Mouse (Mus musculus) stomach, embryonic 15.5 days (tissue): ENCODE measurements at regions not wholly inside any gene's neighbourhood (a gene's known extent, or its start where the extent isn't known, plus 50 kb on each side); places are given as distances from the start of the nearest gene placed in this dataset.

Source experiments
- ATAC-seq: fragments of 200-750 bp; cut with Nextera tagmentation; 2 replicates; pipeline ENCODE4 v1.8.0; 2017; ENCODE audit warnings: low read depth, moderate number of reproducible peaks, moderate TSS enrichment; ENCODE audit not compliant: insufficient read depth, low FRiP score
- H3K27ac ChIP-seq: fragments of 300-500 bp; sonication (generic); 2 replicates; pipeline ENCODE4 v1.5.1; 2015; ENCODE audit warnings: mild to moderate bottlenecking, inconsistent platforms
- H3K27me3 ChIP-seq: fragments of 300-500 bp; sonication (generic); replicated peaks from 2 replicates; pipeline ENCODE4 v1.6.1; 2015; ENCODE audit warnings: inconsistent platforms
- H3K36me3 ChIP-seq: fragments of 300-500 bp; sonication (generic); 2 replicates; pipeline ENCODE4 v1.6.1; 2015; ENCODE audit warnings: inconsistent platforms
- H3K4me1 ChIP-seq: fragments of 300-500 bp; sonication (generic); 2 replicates; pipeline ENCODE4 v1.6.1; 2015; ENCODE audit warnings: inconsistent platforms
- H3K4me2 ChIP-seq: fragments of 300-500 bp; sonication (generic); 2 replicates; pipeline ENCODE4 v1.6.1; 2015; ENCODE audit warnings: mild to moderate bottlenecking, inconsistent platforms
- H3K4me3 ChIP-seq: fragments of 300-500 bp; sonication (generic); replicated peaks from 2 replicates; pipeline ENCODE4 v1.5.1; 2015; ENCODE audit warnings: inconsistent platforms
- H3K9ac ChIP-seq: fragments of 300-500 bp; sonication (generic); 2 replicates; pipeline ENCODE4 v1.6.1; 2015; ENCODE audit warnings: inconsistent platforms
- H3K9me3 ChIP-seq: fragments of 300-500 bp; sonication (generic); 2 replicates; pipeline ENCODE4 v1.6.1; 2016; ENCODE audit warnings: inconsistent platforms
- WGBS: fragments of 180-500 bp; shearing (Covaris S2); methylation state at CpG from one replicate; pipeline ENCODE4 v1.1.7; 2015; 5-methylcytosine and 5-hydroxymethylcytosine counted together

DNA sequence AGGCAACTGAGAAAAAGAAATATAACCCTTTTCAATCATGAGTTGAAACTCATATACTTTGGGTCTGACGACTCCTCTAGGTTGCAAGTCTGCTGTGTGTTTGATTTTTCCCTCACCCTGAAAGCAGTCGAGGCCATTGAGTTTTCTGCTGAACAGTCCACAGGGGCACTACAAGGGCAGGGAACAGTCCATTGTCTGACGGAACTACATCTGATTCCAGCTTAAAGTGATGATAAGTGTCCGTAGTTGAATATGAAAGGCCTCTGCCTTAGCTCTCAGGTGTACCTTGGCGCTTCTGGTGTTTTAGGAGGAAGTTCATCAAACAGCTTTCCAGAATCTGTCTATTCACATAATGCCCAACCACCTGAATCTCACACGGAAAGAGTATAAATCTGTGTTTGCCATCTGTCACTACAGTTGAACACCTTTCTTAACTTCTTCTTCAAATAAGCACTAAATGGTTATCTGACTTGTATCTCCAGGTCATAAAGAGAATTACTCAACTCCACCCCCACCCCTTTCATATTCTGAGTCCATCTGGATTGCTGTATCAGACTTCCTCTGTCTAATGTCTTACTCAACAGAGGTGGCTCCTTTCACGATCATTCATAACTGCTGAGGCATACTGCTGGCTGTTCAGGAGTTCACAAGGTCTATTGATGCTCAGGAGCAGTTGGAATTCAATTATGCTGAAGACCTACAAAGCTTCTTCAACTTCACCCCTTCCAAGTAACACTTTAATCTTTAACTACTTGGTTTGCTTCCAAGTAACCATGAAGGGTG, 527.6 kb upstream of the Pou3f3 start:
- 68% methylated on average over 7 of the region's 7 CpGs for WGBS

DNA sequence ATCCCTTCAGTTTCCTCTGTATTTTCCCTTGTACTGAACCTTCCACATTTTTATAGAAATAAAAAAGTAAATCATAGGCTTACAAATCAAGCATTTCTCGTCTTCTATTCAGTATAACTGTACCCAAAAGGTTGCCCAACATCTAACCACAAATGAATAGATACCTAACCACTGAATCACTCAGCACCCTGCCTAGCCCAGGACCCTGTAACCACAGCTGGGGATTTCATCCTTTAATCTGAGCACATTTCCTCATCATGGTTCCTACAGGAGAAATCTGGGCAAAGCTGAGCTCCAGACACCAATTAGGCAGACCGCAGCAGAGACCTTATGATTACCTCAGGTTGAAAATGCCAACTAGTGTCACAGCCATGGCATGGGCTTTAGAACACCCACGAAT, 526.1 kb upstream of the Pou3f3 start:
- Histone ChIP-seq H3K4me3 (no peak overlapping the region), H3K36me3 (no peaks in the 10 kb centered on the region), H3K9me3 (no peaks in the 10 kb centered on the region), H3K27ac (no peak overlapping the region), H3K27me3 (no peaks in the 10 kb centered on the region), H3K4me2 (no peak overlapping the region), H3K9ac (no peak overlapping the region), H3K4me1 (no peaks in the 10 kb centered on the region)
- ATAC-seq, result no peak
- 90% methylated on average over 3 of the region's 3 CpGs for WGBS

More for the DNA sequence above, 527.6 kb upstream of the Pou3f3 start:
- Histone ChIP-seq H3K4me2 (no peak overlapping the region), H3K9ac (no peak overlapping the region), H3K27ac (no peak overlapping the region), H3K27me3 (no peaks in the 10 kb centered on the region), H3K36me3 (no peaks in the 10 kb centered on the region), H3K9me3 (no peaks in the 10 kb centered on the region), H3K4me3 (no peak overlapping the region), H3K4me1 (no peaks in the 10 kb centered on the region)
- no peak for ATAC-seq

DNA sequence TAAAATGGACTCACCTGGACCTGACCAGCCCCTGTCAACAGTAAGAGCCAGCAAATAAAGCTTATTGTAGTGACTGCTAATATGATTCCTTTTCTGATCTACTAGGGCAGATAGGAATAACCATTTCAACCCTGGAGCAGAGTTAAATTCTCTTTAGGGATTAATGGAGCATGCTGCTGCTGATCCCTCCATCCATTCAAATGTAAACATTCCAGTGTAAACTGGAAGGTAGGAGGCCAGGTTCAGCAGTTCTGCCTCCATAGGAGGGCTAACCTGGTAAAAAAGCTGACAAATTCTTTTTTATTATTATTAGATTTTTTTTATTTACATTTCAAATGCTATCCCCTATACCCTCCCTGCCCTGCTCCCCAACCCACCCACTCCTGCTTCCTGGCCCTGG, 509.3 kb upstream of the Pou3f3 start:
- Histone ChIP-seq H3K27ac (no peak overlapping the region), H3K36me3 (no peaks in the 10 kb centered on the region), H3K4me2 (no peak overlapping the region), H3K27me3 (no peaks in the 10 kb centered on the region), H3K9me3 (no peaks in the 10 kb centered on the region), H3K4me1 (no peaks in the 10 kb centered on the region), H3K4me3 (no peak overlapping the region), H3K9ac (no peak overlapping the region)
- no peak for ATAC-seq

DNA sequence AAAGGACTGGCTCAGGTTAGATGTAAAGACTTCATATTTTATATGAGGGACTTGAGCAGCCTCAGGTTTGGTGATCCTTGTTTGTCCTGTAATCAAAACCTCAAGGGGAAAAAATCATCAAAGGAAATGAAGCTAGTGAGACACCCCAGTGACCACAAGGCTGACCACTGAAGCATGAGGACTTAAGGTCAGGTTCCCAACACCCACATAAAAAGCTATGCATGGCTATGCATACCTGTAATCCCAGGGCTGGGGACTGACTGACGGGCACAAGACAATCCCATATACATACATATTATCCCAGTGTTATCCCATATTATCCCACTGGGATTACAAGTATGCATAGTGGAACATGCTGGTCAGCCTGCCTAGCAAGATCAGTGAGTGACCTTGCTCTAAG, 467.5 kb upstream of the Pou3f3 start:
- Histone ChIP-seq H3K9ac (no peak overlapping the region), H3K4me2 (no peak overlapping the region), H3K27me3 (no peaks in the 10 kb centered on the region), H3K36me3 (no peaks in the 10 kb centered on the region), H3K27ac (no peak overlapping the region), H3K9me3 (no peaks in the 10 kb centered on the region), H3K4me3 (no peak overlapping the region), H3K4me1 (no peaks in the 10 kb centered on the region)
- 89% methylated on average over 1 of the region's 1 CpGs for whole genome bisulfite sequencing
- no peak for ATAC-seq

DNA sequence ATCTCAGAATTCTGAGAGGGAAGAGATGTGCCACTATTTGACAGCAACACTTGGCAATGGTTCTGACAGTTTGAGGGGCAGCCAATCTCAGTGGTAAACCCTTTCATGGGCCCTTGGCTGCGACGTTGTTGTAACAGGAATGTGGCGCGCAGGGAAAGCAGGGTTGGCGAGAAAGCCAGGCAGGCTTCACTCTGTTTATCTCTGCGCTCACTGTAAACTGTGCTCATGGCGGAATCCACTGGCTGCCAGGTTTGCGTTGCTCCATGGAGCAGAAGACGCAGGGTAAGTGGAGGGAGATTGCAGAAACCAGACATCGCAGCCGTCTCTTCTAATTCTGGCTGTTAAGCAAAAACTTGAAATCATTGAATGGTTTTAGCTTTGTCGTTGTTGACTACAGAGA, 465.9 kb upstream of the Pou3f3 start:
- Histone ChIP-seq H3K4me1 (no peaks in the 10 kb centered on the region), H3K4me2 (peak overlapping the region; percentile 26; the same call in 1 of the 2 replicates), H3K27me3 (no peaks in the 10 kb centered on the region), H3K4me3 (no peak overlapping the region), H3K9ac (no peak overlapping the region), H3K36me3 (no peaks in the 10 kb centered on the region), H3K9me3 (no peaks in the 10 kb centered on the region), H3K27ac (no peak overlapping the region)
- no peak for ATAC-seq
- 48% methylated on average over 12 of the region's 12 CpGs for WGBS

DNA sequence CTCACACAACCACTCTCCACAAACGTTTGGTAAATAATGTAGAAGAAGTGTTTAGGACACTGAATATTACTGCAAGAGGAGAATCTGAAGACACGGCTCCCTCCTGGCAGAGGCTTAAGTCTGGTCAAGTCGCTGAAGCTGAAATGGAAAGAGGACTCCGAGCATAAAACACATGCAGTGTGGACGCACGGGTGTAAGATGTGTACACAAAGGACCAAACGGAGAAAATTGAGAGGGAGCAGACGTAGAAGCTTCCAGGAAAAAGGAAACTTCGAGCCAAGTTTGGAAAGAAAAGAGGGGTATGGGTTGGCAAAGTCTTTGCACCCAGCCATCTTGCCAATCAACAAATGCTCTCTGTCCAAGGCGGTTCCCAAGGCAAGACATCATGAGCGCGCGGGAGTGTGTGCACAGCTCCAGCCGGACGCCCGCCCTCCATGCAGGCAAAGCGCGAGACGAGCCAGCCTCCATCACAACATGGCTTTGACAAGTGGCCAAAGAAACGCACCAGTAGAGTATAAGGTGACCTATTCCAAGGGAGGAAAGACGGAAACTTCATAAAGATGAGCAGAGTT, 465.0 kb upstream of the Pou3f3 start:
- Histone ChIP-seq H3K27me3 (no peaks in the 10 kb centered on the region), H3K9me3 (no peaks in the 10 kb centered on the region), H3K9ac (no peak overlapping the region), H3K27ac (no peak overlapping the region), H3K4me1 (no peaks in the 10 kb centered on the region), H3K4me3 (no peak overlapping the region), H3K4me2 (no peak overlapping the region), H3K36me3 (no peaks in the 10 kb centered on the region)
- ATAC-seq, result no peak
- 89% methylated on average over 21 of the region's 21 CpGs for WGBS

DNA sequence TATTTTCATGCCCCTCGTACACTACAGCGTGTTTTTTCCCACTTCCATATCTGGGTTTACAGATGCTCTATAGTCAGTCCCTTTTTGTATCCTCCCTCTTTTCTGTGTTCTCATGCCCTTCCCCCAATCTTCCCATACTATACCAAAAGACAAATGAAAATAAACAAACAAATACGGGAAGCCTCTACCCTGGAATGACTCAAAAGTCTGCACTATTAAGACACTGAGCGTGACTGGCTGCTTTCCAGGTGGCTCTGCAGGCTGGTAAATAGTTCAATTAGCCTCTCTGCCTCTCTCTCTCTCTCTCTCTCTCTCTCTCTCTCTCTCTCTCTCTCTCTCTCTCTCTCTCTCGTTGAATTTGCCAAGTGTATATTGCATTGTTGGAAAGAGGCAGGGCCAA, 464.5 kb upstream of the Pou3f3 start:
- Histone ChIP-seq H3K27me3 (no peaks in the 10 kb centered on the region), H3K4me3 (no peak overlapping the region), H3K9me3 (no peaks in the 10 kb centered on the region), H3K4me1 (no peaks in the 10 kb centered on the region), H3K36me3 (no peaks in the 10 kb centered on the region), H3K9ac (no peak overlapping the region), H3K27ac (no peak overlapping the region), H3K4me2 (no peak overlapping the region)
- ATAC-seq, result no peak
- whole genome bisulfite sequencing, result 53% methylated on average over 5 of the region's 5 CpGs

DNA sequence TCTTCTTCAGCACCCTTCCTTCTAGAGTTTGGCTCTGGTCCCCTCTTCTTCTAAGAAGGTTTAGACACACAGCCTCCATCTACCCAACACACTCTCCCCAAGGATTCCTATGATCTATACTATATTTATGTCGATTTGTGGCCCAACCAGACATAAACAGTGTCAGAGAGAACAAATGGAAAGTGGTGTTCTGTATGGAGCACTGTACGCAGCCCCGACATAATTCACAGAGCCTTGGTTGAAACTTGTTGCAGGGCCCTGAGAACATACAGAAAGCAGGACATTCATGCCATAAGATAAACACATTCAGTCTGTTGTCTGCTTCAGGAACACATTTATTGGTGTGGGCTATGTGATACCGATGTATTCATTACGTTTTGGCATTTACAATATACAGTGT, 463.7 kb upstream of the Pou3f3 start:
- Histone ChIP-seq H3K27me3 (no peaks in the 10 kb centered on the region), H3K27ac (no peak overlapping the region), H3K4me1 (no peaks in the 10 kb centered on the region), H3K9ac (no peak overlapping the region), H3K4me2 (no peak overlapping the region), H3K36me3 (no peaks in the 10 kb centered on the region), H3K4me3 (no peak overlapping the region), H3K9me3 (no peaks in the 10 kb centered on the region)
- 51% methylated on average over 5 of the region's 5 CpGs for WGBS
- no peak for ATAC-seq

DNA sequence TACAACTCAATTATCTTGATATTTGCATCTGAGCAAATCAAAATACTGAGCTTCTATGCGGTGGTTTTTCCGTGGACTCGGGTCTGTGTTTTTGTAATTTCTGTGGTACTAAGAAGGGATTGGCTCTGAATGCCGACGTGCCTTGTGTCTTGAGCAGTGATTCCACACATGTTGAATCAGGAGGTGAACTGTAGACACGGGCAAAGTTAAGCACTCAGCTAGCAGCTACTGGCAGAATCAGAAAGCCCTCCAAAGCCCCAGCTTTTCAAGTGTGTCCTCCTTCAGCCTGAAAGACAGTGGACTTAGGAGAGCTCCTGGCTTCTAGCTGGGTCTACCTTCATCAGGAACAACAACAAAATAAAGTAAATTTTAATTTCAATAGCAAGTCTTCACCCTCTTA, 462.9 kb upstream of the Pou3f3 start:
- Histone ChIP-seq H3K4me3 (no peak overlapping the region), H3K4me1 (no peaks in the 10 kb centered on the region), H3K9me3 (no peaks in the 10 kb centered on the region), H3K9ac (no peak overlapping the region), H3K27me3 (no peaks in the 10 kb centered on the region), H3K4me2 (no peak overlapping the region), H3K36me3 (no peaks in the 10 kb centered on the region), H3K27ac (no peak overlapping the region)
- no peak for ATAC-seq
- 76% methylated on average over 6 of the region's 6 CpGs for WGBS

DNA sequence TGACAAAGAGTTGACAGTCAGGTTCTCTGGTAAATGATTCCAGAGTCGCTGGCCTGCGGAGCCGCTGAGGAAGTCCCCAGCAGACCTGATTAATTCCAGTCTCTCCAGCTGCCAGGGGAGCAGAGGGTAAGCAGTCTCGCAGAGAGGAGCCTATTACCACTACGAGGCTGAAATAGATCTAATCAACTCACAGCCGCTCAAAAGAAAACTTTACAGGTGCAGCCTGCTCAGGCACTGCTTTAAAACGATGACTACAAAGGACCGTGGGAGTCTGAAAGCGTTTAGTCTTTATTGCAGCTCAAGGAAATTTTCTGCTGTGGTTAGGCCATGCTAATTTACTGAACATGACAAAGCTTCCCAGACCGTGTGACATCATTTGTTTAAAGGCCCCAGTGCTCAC, 462.3 kb upstream of the Pou3f3 start:
- no peak for ATAC-seq
- no peak overlapping the region for H3K4me2 ChIP-seq
- H3K4me3 ChIP-seq, result no peak overlapping the region
- no peak overlapping the region for H3K27ac ChIP-seq
- no peaks in the 10 kb centered on the region for H3K4me1 ChIP-seq
- H3K9me3 ChIP-seq, result no peaks in the 10 kb centered on the region
- no peaks in the 10 kb centered on the region for H3K27me3 ChIP-seq
- WGBS, result 28% methylated on average over 10 of the region's 10 CpGs
- no peaks in the 10 kb centered on the region for H3K36me3 ChIP-seq
- H3K9ac ChIP-seq, result no peak overlapping the region

DNA sequence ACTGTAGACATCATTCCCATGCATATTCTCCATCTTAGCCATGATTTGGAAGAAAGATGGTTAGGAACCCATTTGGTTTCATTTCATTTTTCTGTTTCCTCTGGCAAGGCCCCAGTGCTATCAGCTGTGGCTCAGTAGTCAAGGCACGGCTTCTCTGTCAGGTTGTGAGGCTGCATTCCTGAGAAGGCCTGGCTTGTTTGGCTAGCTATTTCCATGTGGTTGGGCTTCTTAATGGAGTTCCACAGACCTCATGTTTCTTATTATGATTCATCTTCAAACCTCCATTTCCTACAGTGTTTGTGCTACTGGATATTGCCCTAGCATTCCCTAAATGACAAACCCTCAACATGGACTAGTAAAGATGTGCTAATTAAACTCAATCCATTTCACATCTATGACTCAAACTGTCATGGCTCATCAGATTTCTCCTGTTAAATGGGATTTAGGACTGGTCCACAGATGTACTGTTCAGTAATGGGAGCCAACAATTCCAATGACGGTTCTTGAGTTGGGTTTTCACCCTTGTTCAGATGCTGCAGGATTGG, 459.0 kb upstream of the Pou3f3 start:
- H3K4me2 ChIP-seq, result no peak overlapping the region
- no peak overlapping the region for H3K27ac ChIP-seq
- H3K36me3 ChIP-seq, result no peaks in the 10 kb centered on the region
- no peaks in the 10 kb centered on the region for H3K4me1 ChIP-seq
- WGBS, result 86% methylated on average over 2 of the region's 2 CpGs
- H3K9me3 ChIP-seq, result no peaks in the 10 kb centered on the region
- no peaks in the 10 kb centered on the region for H3K27me3 ChIP-seq
- no peak overlapping the region for H3K9ac ChIP-seq
- ATAC-seq, result no peak
- no peak overlapping the region for H3K4me3 ChIP-seq

DNA sequence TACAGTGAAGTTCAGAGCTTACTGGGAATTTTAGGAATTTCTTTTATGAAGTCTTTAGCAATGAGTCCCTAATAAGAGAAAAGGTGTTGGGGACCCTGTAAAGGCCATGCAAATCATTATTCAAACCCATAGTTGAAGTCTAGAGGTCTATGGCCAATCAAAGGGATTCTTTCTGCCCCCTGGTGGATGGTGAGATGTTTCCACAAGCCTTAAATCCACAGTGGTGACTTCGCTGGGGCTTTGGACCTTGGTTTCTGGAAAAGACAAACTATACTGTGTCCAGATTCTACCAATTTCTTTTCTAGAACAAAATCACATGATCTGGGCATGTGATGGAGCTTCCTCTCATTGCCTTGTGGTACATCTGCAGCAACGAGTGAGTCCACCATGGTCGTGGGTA, 457.2 kb upstream of the Pou3f3 start:
- ATAC-seq, result no peak

More for the DNA sequence above, 457.2 kb upstream of the Pou3f3 start:
- Histone ChIP-seq H3K27ac (no peak overlapping the region), H3K9ac (no peak overlapping the region), H3K4me2 (no peak overlapping the region), H3K27me3 (no peaks in the 10 kb centered on the region), H3K4me1 (no peaks in the 10 kb centered on the region), H3K4me3 (no peak overlapping the region), H3K9me3 (no peaks in the 10 kb centered on the region), H3K36me3 (no peaks in the 10 kb centered on the region)
- WGBS, result 83% methylated on average over 3 of the region's 3 CpGs
